Mouse (Mus musculus): ENCODE measurements around the gene Misp.

- TF ChIP-seq CTCF (IDR thresholded peaks at IDR 0.05; ENCODE audit: low read depth, low read length): no peak
- no peak for TF ChIP-seq POLR2A (IDR thresholded peaks at IDR 0.05; ENCODE audit: extremely low read depth, insufficient read depth, low read length)
Measured at GRCm38 (mm10) chr10:79815671-79816494, 4.9 kb upstream of the Misp start.

Data from liver, adult 2 months (tissue).